Comparison of ENCODE assay signal across 24 mouse cellular contexts in genomic region chr17:28615332-28615731, GRCm38 (mm10). TPM values are rescaled to one million over a fixed set of nuclear protein-coding genes. Genes with fewer than 3 reads are reported as not detected.
"Had no signal": no experiment of that assay in that cellular context is flagged by ENCODE, and none has a peak within 500 bp of the region (broad histone marks: within the 10 kb centered on the region; RNA-seq: fewer than 3 reads in every experiment).

No protein-coding gene starts in this region.

- DNase-seq: layer of hippocampus, adult 9-11 months; liver; lung, adult 18-20 months; lung, postnatal 10 days; lung, postnatal 36 days; midbrain, embryonic 14.5 days; thymus, adult 18-20 months; thymus, postnatal 36 days had no signal

- H3K9me3 ChIP-seq: limb, embryonic 10.5 days; limb, embryonic 13.5 days; liver, embryonic 12.5 days; liver, embryonic 15.5 days; lung, embryonic 15.5 days; megakaryocyte, embryonic 14.5 days; midbrain, embryonic 10.5 days had no signal

- H3K27ac ChIP-seq: limb, embryonic 10.5 days; limb, embryonic 13.5 days; liver, embryonic 12.5 days; liver, embryonic 15.5 days; lung, embryonic 15.5 days; midbrain, embryonic 10.5 days had no signal

- H3K9ac ChIP-seq: limb, embryonic 13.5 days; liver, embryonic 12.5 days; liver, embryonic 15.5 days; lung, embryonic 15.5 days had no signal

- H3K4me2 ChIP-seq: limb, embryonic 13.5 days; liver, embryonic 12.5 days; liver, embryonic 15.5 days; lung, embryonic 15.5 days had no signal

- H3K27me3 ChIP-seq: limb, embryonic 13.5 days; liver, embryonic 12.5 days; liver, embryonic 15.5 days; lung, embryonic 15.5 days; megakaryocyte, embryonic 14.5 days had no signal

- H3K4me3 ChIP-seq: layer of hippocampus, adult 2 months; limb, embryonic 10.5 days; limb, embryonic 13.5 days; liver, embryonic 12.5 days; liver, embryonic 15.5 days; lung, embryonic 15.5 days; megakaryocyte, embryonic 14.5 days; midbrain, embryonic 10.5 days had no signal

- ATAC-seq: inflammation-experienced regulatory T-cells, adult 6 months; liver, embryonic 12.5 days had no signal

RNA-seq across cellular contexts. Expression of gene Lhfpl5, which starts 39.9 kb away (rescaled TPM):
- polyA plus RNA-seq: spleen, adult 2 months had no signal

RNA-seq across cellular contexts. Expression of gene Clps, which starts 54.8 kb away (rescaled TPM):
- total RNA-seq: layer of hippocampus, adult 2 months; layer of hippocampus, postnatal 25 days; left cerebral cortex, adult 18-20 months; left cerebral cortex, postnatal 25 days; midbrain, postnatal 0 days had no signal
- polyA plus RNA-seq: inflammation-experienced regulatory T-cells, adult 6 months; limb, embryonic 10.5 days; midbrain, embryonic 10.5 days; midbrain, embryonic 14.5 days; midbrain, postnatal 0 days; neural tube, embryonic 11.5 days; neural tube, embryonic 14.5 days had no signal
